Mouse (Mus musculus) forebrain, postnatal 0 days (tissue): ENCODE data around the gene Urm1. TPM values are rescaled to one million over a fixed set of nuclear protein-coding genes. Genes with fewer than 3 reads are reported as not detected.
A peak's percentile ranks its signal among the peaks of the same experiment; 100 is the strongest.

Experiments
- ATAC-seq: fragments of 200-750 bp; cut with Nextera tagmentation; 2 replicates; pipeline ENCODE4 v1.8.0; 2017; ENCODE audit warnings: mild to moderate bottlenecking, moderate library complexity
- DNase-seq: peaks from one replicate; pipeline ENCODE4 v3.0.0-alpha.2; 2015
- H3K27ac ChIP-seq: fragments of 300-500 bp; sonication (generic); 2 replicates; pipeline ENCODE4 v1.5.1; 2014; ENCODE audit warnings: low read depth, mild to moderate bottlenecking, antibody characterized with exemption, low read length, moderate library complexity, mixed read lengths
- H3K27me3 ChIP-seq: fragments of 300-500 bp; sonication (generic); 2 replicates; pipeline ENCODE4 v1.6.1; 2014; ENCODE audit warnings: mild to moderate bottlenecking, low read length, mixed read lengths; ENCODE audit not compliant: insufficient read depth
- H3K36me3 ChIP-seq: fragments of 300-500 bp; sonication (generic); 2 replicates; pipeline ENCODE4 v1.6.1; 2014; ENCODE audit warnings: mild to moderate bottlenecking, moderate library complexity; ENCODE audit not compliant: insufficient read depth
- H3K4me1 ChIP-seq: fragments of 300-500 bp; sonication (generic); 2 replicates; pipeline ENCODE4 v1.6.1; 2014; ENCODE audit warnings: antibody characterized with exemption; ENCODE audit not compliant: insufficient read depth
- H3K4me2 ChIP-seq: fragments of 300-500 bp; sonication (generic); 2 replicates; pipeline ENCODE4 v1.6.1; 2014; ENCODE audit warnings: low read depth, mild to moderate bottlenecking, moderate library complexity
- H3K4me3 ChIP-seq: fragments of 300-500 bp; sonication (generic); 2 replicates; pipeline ENCODE4 v1.5.1; 2014; ENCODE audit warnings: low read depth, low read length, mixed read lengths
- H3K9ac ChIP-seq: fragments of 300-500 bp; sonication (generic); 2 replicates; pipeline ENCODE4 v1.6.1; 2014; ENCODE audit warnings: mild to moderate bottlenecking
- H3K9me3 ChIP-seq: fragments of 300-500 bp; sonication (generic); 2 replicates; pipeline ENCODE4 v1.6.1; 2016; ENCODE audit warnings: low read length
- CTCF ChIP-seq: sonication (generic); IDR thresholded peaks from 2 replicates; pipeline ENCODE4 v1.5.1; 2016; ENCODE audit warnings: antibody characterized with exemption, control low read depth, low read depth
- WGBS: fragments of 180-500 bp; shearing (Covaris S2); extraction: QIAGEN DNeasy Blood & Tissue Kit; methylation state at CpG from one replicate; pipeline ENCODE4 v1.1.7; 2014; 5-methylcytosine and 5-hydroxymethylcytosine counted together
- polyA plus RNA-seq: library from polyadenylated mRNA; unstranded; fragments of >200 nt; fragmentation: Nextera tagmentation; extraction: Ambion mirVana; gene quantifications from 2 replicates; pipeline ENCODE4 v1.2.1, GENCODE M21; 2015
- total RNA-seq: library from RNA; depleted of rRNA; stranded (reverse); fragments of >200 nt; gene quantifications from 2 replicates; pipeline ENCODE4 v1.2.3, GENCODE M21; 2014

Urm1 gene
- total and polyA plus RNA-seq, 2 experiments from 2014 or later = 27.3 to 91.9 TPM

DNA sequence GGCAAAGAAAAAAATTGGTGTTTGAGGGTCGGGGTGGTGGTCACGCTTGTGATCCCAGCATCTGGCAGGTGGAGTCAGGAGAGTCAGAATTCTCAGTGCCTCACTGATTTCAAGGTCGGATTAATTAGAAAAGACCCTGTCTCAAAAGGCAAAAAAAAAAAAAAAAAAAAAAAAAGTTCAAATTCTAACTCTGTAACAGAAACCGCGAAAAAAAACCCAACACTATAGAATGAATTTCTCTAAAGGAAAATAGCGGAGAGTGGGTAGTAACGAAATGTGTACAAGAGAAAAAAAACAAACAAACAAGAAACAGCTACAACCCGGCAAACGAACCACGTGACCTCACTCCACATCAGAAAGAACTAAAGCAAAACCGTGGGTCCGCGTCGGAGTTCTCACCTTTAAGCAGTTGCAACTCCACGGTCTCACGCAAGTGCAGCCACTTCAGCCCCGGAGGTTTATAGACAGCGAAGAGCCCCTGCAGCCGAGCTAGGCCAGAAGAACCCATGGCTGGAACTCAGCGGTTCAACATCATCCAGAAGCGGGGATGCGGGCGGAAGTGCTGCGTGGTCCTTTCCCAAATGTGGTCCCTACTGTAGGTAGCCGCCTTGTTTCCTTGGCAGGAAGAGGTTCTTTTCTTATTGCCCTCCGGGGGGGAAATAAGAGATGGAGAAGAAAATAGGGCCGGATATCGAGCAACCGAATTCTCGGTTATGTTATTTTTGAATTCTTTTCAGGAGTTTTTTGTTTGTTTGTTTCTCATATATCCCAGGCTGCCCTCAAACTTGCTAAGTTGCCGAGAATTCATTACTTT lies 32.6 kb upstream of the Urm1 start, which contains the start of gene Coq4:
Gene Coq4, plus strand, starts transcription at position 390 of the 814 bp plus-strand sequence.
- peak; percentile 95 for ATAC-seq
- H3K27me3 ChIP-seq = no peaks in the 10 kb centered on the region
- peaks cover 59% of the 10 kb centered on the region for H3K36me3 ChIP-seq
- TF ChIP-seq CTCF = no peak
- H3K9me3 ChIP-seq = no peaks in the 10 kb centered on the region
- H3K4me1 ChIP-seq = peaks cover 7% of the 10 kb centered on the region; the same call in 1 of the 2 replicates
- peak within 1 kb of the TSS; percentile 83 for H3K4me2 ChIP-seq
- H3K27ac ChIP-seq = peak within 1 kb of the TSS; percentile 82
- 1% methylated on average over 31 of the region's 31 CpGs for WGBS
- peak; percentile 95 for DNase-seq
- peak within 1 kb of the TSS; percentile 76 for H3K9ac ChIP-seq
- H3K4me3 ChIP-seq = peak within 1 kb of the TSS; percentile 58

DNA sequence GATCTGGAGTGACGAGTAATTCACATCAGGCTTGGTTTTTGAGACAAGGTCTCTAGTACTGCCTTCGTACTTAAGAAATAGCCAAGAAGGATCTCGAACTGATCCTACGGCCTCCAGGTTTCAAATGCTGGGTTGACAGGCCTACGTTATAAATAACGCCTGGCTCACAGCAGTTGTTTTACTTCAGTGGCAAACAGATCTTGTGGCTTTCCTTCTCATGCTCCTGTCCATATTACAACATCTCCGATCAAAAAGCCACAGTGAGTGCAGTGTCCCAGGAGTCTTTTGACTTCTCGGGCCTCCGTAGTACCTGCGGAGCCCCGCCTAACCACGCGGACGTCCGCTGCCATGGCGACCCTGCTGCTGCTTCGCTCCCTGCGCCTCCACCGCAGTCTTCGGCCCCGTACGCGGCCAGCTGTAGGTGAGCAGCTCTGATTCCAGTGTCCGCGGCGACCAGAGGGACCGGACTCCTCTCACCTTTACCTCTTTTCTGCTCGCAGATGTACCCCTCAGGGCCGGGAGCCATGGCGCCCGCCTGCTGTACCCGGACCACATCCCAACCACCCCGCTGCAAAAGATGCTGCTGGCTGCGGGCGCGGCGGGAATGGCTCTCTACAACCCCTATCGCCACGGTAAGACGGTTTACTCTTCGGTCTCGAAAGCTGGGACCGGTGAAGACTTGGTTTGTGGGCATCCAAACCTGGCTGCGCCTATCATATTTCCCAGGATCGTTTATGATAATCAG lies 31.8 kb upstream of the Urm1 start, which contains the start of gene Trub2:
Gene Trub2, minus strand, starts transcription at position 566 of the 745 bp plus-strand sequence.
- H3K4me2 ChIP-seq = peak within 1 kb of the TSS; percentile 83
- H3K27me3 ChIP-seq = no peaks in the 10 kb centered on the region
- no peaks in the 10 kb centered on the region for H3K9me3 ChIP-seq
- peak within 1 kb of the TSS; percentile 58 for H3K4me3 ChIP-seq
- peak within 1 kb of the TSS; percentile 76 for H3K9ac ChIP-seq
- peaks cover 7% of the 10 kb centered on the region; the same call in 1 of the 2 replicates for H3K4me1 ChIP-seq
- peak within 1 kb of the TSS; percentile 82 for H3K27ac ChIP-seq
- ATAC-seq (peak; percentile 91), DNase-seq (peak; percentile 85)
- no peak for TF ChIP-seq CTCF
- peaks cover 59% of the 10 kb centered on the region for H3K36me3 ChIP-seq
- WGBS = 1% methylated on average over 45 of the region's 45 CpGs

GRCm38 (mm10) chr2:29792772-29793487 lies 26.9 kb upstream of the Urm1 start:
- no peaks in the 10 kb centered on the region for H3K4me1 ChIP-seq
- H3K4me3 ChIP-seq = no peak overlapping the region
- TF ChIP-seq CTCF = no peak
- H3K36me3 ChIP-seq = peaks cover 54% of the 10 kb centered on the region
- no peaks in the 10 kb centered on the region for H3K9me3 ChIP-seq
- ATAC-seq (no peak), DNase-seq (no peak)
- no peak overlapping the region for H3K9ac ChIP-seq
- H3K27ac ChIP-seq = no peak overlapping the region
- no peak overlapping the region for H3K4me2 ChIP-seq
- WGBS = 95% methylated on average over 2 of the region's 2 CpGs
- no peaks in the 10 kb centered on the region for H3K27me3 ChIP-seq

- peak; percentile 22; the same call in 1 of the 2 replicates for TF ChIP-seq CTCF
- peak; percentile 93 for DNase-seq
- peak within 1 kb of the TSS; percentile 54 for H3K4me2 ChIP-seq
- H3K9me3 ChIP-seq = no peaks in the 10 kb centered on the region
- H3K27me3 ChIP-seq = no peaks in the 10 kb centered on the region
- H3K4me1 ChIP-seq = peaks cover 9% of the 10 kb centered on the region; the same call in 1 of the 2 replicates
- H3K9ac ChIP-seq = peak within 1 kb of the TSS; percentile 86
- peaks cover 31% of the 10 kb centered on the region for H3K36me3 ChIP-seq
- H3K4me3 ChIP-seq = peak within 1 kb of the TSS; percentile 84
- ATAC-seq = peak; percentile 99
- WGBS = 5% methylated on average over 26 of the region's 28 CpGs
- H3K27ac ChIP-seq = peak within 1 kb of the TSS; percentile 95
These were observed 17.6 kb upstream of the Urm1 start, which contains the start of gene Slc27a4 for GRCm38 (mm10) chr2:29802075-29802826. Gene Slc27a4, plus strand, starts transcription at chr2:29802634.

DNA sequence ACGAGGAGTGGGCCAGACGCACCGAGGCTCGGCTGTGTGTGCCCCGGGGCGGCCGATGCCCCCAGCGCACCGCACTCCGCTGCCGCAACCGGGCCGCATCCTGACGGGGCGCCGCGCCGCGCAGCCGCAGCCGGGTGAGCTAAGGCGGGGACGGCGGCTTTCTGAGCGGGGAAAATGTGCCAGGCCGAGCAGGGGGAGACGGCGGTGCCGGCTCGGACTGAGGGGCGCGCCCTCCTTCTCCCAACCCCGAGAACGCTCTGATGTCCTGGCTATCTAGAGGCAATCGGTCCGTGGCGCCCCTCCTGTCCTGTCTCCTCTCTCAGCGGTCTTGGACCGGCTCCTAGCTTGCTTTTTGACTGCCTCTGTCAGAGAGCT lies 17.1 kb upstream of the Urm1 start:
- Histone ChIP-seq H3K4me2 (peak overlapping the region; percentile 54), H3K4me3 (peak overlapping the region; percentile 84), H3K36me3 (peaks cover 35% of the 10 kb centered on the region), H3K4me1 (peaks cover 9% of the 10 kb centered on the region; the same call in 1 of the 2 replicates), H3K9ac (peak overlapping the region; percentile 86), H3K27ac (peak overlapping the region; percentile 95), H3K27me3 (no peaks in the 10 kb centered on the region), H3K9me3 (no peaks in the 10 kb centered on the region)
- TF ChIP-seq CTCF = no peak; the same call in 1 of the 2 replicates
- ATAC-seq (peak; percentile 87), DNase-seq (no peak)
- 7% methylated on average over 36 of the region's 39 CpGs for WGBS

- Histone ChIP-seq H3K4me3 (peak overlapping the region; percentile 84), H3K9me3 (no peaks in the 10 kb centered on the region), H3K36me3 (peaks cover 41% of the 10 kb centered on the region), H3K4me2 (peak overlapping the region; percentile 54), H3K9ac (peak overlapping the region; percentile 86), H3K27ac (peak overlapping the region; percentile 95), H3K27me3 (no peaks in the 10 kb centered on the region), H3K4me1 (peaks cover 9% of the 10 kb centered on the region; the same call in 1 of the 2 replicates)
- 18% methylated on average over 6 of the region's 6 CpGs for WGBS
- TF ChIP-seq CTCF = peak; percentile 56
- no peak for ATAC-seq
- peak; percentile 14 for DNase-seq
These were observed 16.5 kb upstream of the Urm1 start for GRCm38 (mm10) chr2:29803400-29803831.
